Mouse (Mus musculus) small intestine, adult 2 months (tissue): ENCODE measurements around the gene Baz2b.

ENCODE experiments used
- CTCF ChIP-seq: fragments of 200-500 bp; IDR thresholded peaks from 2 replicates; pipeline ENCODE4 v1.5.1; 2012; ENCODE audit warnings: low read depth, mild to moderate bottlenecking, control low read depth, inconsistent platforms, low read length, moderate library complexity, mixed read lengths; ENCODE audit not compliant: insufficient replicate concordance, insufficient read length; ENCODE audit errors: extremely low read depth
- POLR2A ChIP-seq: fragments of 200-500 bp; IDR thresholded peaks from 2 replicates; pipeline ENCODE4 v1.6.1; 2012; ENCODE audit warnings: low read depth, mild to moderate bottlenecking, control low read depth, inconsistent platforms, low read length, moderate library complexity

DNA sequence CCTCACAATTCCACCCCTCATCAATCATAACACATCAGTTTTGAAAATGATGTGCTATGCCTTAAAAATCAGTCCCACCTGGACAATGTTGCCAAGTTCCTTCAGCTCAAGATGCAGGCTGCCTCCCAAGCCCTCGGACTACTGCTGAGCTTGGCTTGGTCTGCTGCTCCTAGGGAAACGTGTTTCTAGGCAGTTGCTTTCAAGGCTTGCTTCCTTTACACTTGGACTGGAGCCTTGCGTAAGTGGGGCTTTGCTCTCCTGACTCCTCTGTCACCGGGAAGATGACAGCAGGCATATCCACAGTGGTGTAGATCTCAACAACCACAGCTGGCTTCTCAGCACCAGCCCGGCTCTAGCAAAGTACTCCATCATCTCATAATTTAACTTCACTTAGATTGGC lies 138.7 kb downstream of the Baz2b start:
- TF ChIP-seq CTCF (no peak), POLR2A (no peak)
